Mouse (Mus musculus) gastrocnemius, adult 18-20 months (tissue): ENCODE data around the gene Myh4. TPM values are rescaled to one million over a fixed set of nuclear protein-coding genes. Genes with fewer than 3 reads are reported as not detected.
A peak's percentile ranks its signal among the peaks of the same experiment; 100 is the strongest.

Experiments used
- DNase-seq: peaks from one replicate; pipeline ENCODE4 v3.0.0; 2021; ENCODE audit warnings: low spot score
- long read RNA-seq, 2 experiments: library from polyadenylated mRNA; stranded (forward); transcript quantifications; one replicate each; pipeline ENCODE4 v2.0.0; 2021
- total RNA-seq, 2 experiments: library from RNA; stranded (reverse); gene quantifications; 2 replicates each; pipeline ENCODE4 v1.2.3; 2021

The Myh4 gene
- over 10,000 TPM; 26,101 to 26,132 TPM for total RNA-seq
- long read RNA-seq, experiment 1, full-length matches to known transcripts: 6,220 of 34,657 reads
- long read RNA-seq, experiment 1, partial matches to known transcripts: 15,486 of 34,657 reads
- long read RNA-seq, experiment 1, other reads (novel, unspliced or antisense): 12,951 of 34,657 reads
- long read RNA-seq, experiment 2, full-length matches to known transcripts: 3,136 of 21,229 reads
- long read RNA-seq, experiment 2, partial matches to known transcripts: 10,879 of 21,229 reads
- long read RNA-seq, experiment 2, other reads (novel, unspliced or antisense): 7,214 of 21,229 reads

- peak; percentile 67 for DNase-seq
Measured at GRCm38 (mm10) chr11:67237481-67238079, at the start of gene Myh4. Myh4 (plus strand) TSS chr11:67238029.

GRCm38 (mm10) chr11:67190316-67190715, 47.5 kb upstream of the Myh4 start:
- DNase-seq: no peak

GRCm38 (mm10) chr11:67190814-67191213, 47.0 kb upstream of the Myh4 start:
- no peak for DNase-seq

- DNase-seq: no peak
Measured at GRCm38 (mm10) chr11:67191496-67191895, 46.3 kb upstream of the Myh4 start.

- DNase-seq: no peak
Measured at GRCm38 (mm10) chr11:67199321-67199720, 38.5 kb upstream of the Myh4 start.

GRCm38 (mm10) chr11:67199752-67200151, 38.1 kb upstream of the Myh4 start, which contains the start of gene Myh1:
Myh1 (plus strand) TSS chr11:67200052.
- no peak for DNase-seq

- DNase-seq: peak; percentile 63
Measured at GRCm38 (mm10) chr11:67204766-67205165, 33.1 kb upstream of the Myh4 start.

GRCm38 (mm10) chr11:67221803-67222202, 16.0 kb upstream of the Myh4 start:
- DNase-seq: no peak

- no peak for DNase-seq
Measured at GRCm38 (mm10) chr11:67224466-67224865, 13.4 kb upstream of the Myh4 start.

- no peak for DNase-seq
Measured at GRCm38 (mm10) chr11:67228731-67229130, 9.1 kb upstream of the Myh4 start.

GRCm38 (mm10) chr11:67229166-67229565, 8.7 kb upstream of the Myh4 start:
- DNase-seq: no peak

GRCm38 (mm10) chr11:67229946-67230345, 7.9 kb upstream of the Myh4 start:
- peak; percentile 73 for DNase-seq

- DNase-seq: peak; percentile 88
Measured at GRCm38 (mm10) chr11:67235639-67236358, 2.0 kb upstream of the Myh4 start.

GRCm38 (mm10) chr11:67236799-67237198, 1.0 kb upstream of the Myh4 start:
- DNase-seq: peak; percentile 36

- DNase-seq: peak; percentile 40
Measured at GRCm38 (mm10) chr11:67241051-67241450, 3.2 kb downstream of the Myh4 start.

GRCm38 (mm10) chr11:67253691-67254090, 15.9 kb downstream of the Myh4 start:
- DNase-seq: no peak

- peak; percentile 29 for DNase-seq
Measured at GRCm38 (mm10) chr11:67257048-67257447, 19.2 kb downstream of the Myh4 start.

GRCm38 (mm10) chr11:67260956-67261355, 23.1 kb downstream of the Myh4 start:
- DNase-seq: peak; percentile 51

- no peak for DNase-seq
Measured at GRCm38 (mm10) chr11:67276601-67277174, 38.9 kb downstream of the Myh4 start, which contains the start of gene Myh8. Myh8 (plus strand) TSS chr11:67277124.

GRCm38 (mm10) chr11:67293440-67293839, 55.6 kb downstream of the Myh4 start:
- no peak for DNase-seq
